Mouse (Mus musculus) liver, embryonic 16.5 days (tissue): ENCODE results near the gene Cptp. TPM values are rescaled to one million over a fixed set of nuclear protein-coding genes. Genes with fewer than 3 reads are reported as not detected.
A peak's percentile ranks its signal among the peaks of the same experiment; 100 is the strongest.

Experiments
- ATAC-seq: fragments of 200-750 bp; cut with Nextera tagmentation; 2 replicates; pipeline ENCODE4 v1.8.0; 2017; ENCODE audit warnings: low read depth, mild to moderate bottlenecking, moderate number of reproducible peaks, moderate library complexity
- H3K27ac ChIP-seq: fragments of 300-500 bp; sonication (generic); 2 replicates; pipeline ENCODE4 v1.5.1; 2014; ENCODE audit warnings: mild to moderate bottlenecking, low read length
- H3K27me3 ChIP-seq: fragments of 300-500 bp; sonication (generic); 2 replicates; pipeline ENCODE4 v1.6.1; 2014; ENCODE audit warnings: low read depth, low read length, mixed read lengths; ENCODE audit not compliant: control insufficient read depth, insufficient read depth
- H3K36me3 ChIP-seq: fragments of 300-500 bp; sonication (generic); 2 replicates; pipeline ENCODE4 v1.6.1; 2014; ENCODE audit warnings: mild to moderate bottlenecking; ENCODE audit not compliant: control insufficient read depth, insufficient read depth
- H3K4me1 ChIP-seq: fragments of 300-500 bp; sonication (generic); 2 replicates; pipeline ENCODE4 v1.6.1; 2014; ENCODE audit warnings: low read depth, low read length, mixed read lengths; ENCODE audit not compliant: control insufficient read depth
- H3K4me2 ChIP-seq: fragments of 300-500 bp; sonication (generic); 2 replicates; pipeline ENCODE4 v1.6.1; 2014; ENCODE audit warnings: low read depth, low read length, mixed read lengths
- H3K4me3 ChIP-seq: fragments of 300-500 bp; sonication (generic); 2 replicates; pipeline ENCODE4 v1.5.1; 2014; ENCODE audit warnings: low read depth, mild to moderate bottlenecking, low read length
- H3K9ac ChIP-seq: fragments of 300-500 bp; sonication (generic); 2 replicates; pipeline ENCODE4 v1.6.1; 2014; ENCODE audit warnings: low read depth, low read length
- H3K9me3 ChIP-seq: fragments of 300-500 bp; sonication (generic); replicated peaks from 2 replicates; pipeline ENCODE4 v1.6.1; 2016; ENCODE audit warnings: low read length; ENCODE audit not compliant: control insufficient read depth
- WGBS: fragments of 180-500 bp; shearing (Covaris S2); extraction: QIAGEN DNeasy Blood & Tissue Kit; methylation state at CpG from one replicate; pipeline ENCODE4 v1.1.7; 2014; ENCODE audit not compliant: insufficient replicate concordance; 5-methylcytosine and 5-hydroxymethylcytosine counted together
- polyA plus RNA-seq: library from polyadenylated mRNA; unstranded; fragments of >200 nt; fragmentation: Nextera tagmentation; extraction: Ambion mirVana; gene quantifications from 2 replicates; pipeline ENCODE4 v1.2.1, GENCODE M21; 2015

The Cptp gene
- polyA plus RNA-seq, 1 experiment from 2014 or later = 8.4 TPM

- H3K4me1 ChIP-seq = peaks cover 11% of the 10 kb centered on the region
- H3K4me3 ChIP-seq = no peak overlapping the region
- peaks cover 40% of the 10 kb centered on the region for H3K36me3 ChIP-seq
- no peak overlapping the region for H3K27ac ChIP-seq
- no peak overlapping the region for H3K4me2 ChIP-seq
- 90% methylated on average over 7 of the region's 7 CpGs for WGBS
- no peak for ATAC-seq
- H3K9ac ChIP-seq = no peak overlapping the region
- no peaks in the 10 kb centered on the region for H3K27me3 ChIP-seq
- H3K9me3 ChIP-seq = no peaks in the 10 kb centered on the region
Measured at GRCm38 (mm10) chr4:155899355-155899754, 30.1 kb upstream of the Cptp start.

- no peaks in the 10 kb centered on the region for H3K9me3 ChIP-seq
- no peak for ATAC-seq
- 73% methylated on average over 2 of the region's 2 CpGs for WGBS
- H3K4me3 ChIP-seq = no peak overlapping the region
- peaks cover 22% of the 10 kb centered on the region for H3K4me1 ChIP-seq
- H3K4me2 ChIP-seq = no peak overlapping the region
- peaks cover 32% of the 10 kb centered on the region for H3K36me3 ChIP-seq
- no peak overlapping the region for H3K9ac ChIP-seq
- H3K27me3 ChIP-seq = no peaks in the 10 kb centered on the region
- no peak overlapping the region for H3K27ac ChIP-seq
Measured at GRCm38 (mm10) chr4:155898318-155898717, 29.1 kb upstream of the Cptp start.

- Histone ChIP-seq H3K36me3 (peaks cover 26% of the 10 kb centered on the region), H3K4me3 (no peak overlapping the region), H3K9ac (no peak overlapping the region), H3K27me3 (no peaks in the 10 kb centered on the region), H3K27ac (no peak overlapping the region), H3K4me2 (no peak overlapping the region), H3K9me3 (no peaks in the 10 kb centered on the region), H3K4me1 (peaks cover 31% of the 10 kb centered on the region)
- ATAC-seq = no peak
- WGBS = 91% methylated on average over 12 of the region's 12 CpGs
Measured at GRCm38 (mm10) chr4:155896461-155896860, 27.2 kb upstream of the Cptp start.

GRCm38 (mm10) chr4:155895826-155896225 lies 26.6 kb upstream of the Cptp start:
- Histone ChIP-seq H3K9me3 (no peaks in the 10 kb centered on the region), H3K27ac (no peak overlapping the region), H3K4me2 (no peak overlapping the region), H3K9ac (no peak overlapping the region), H3K4me3 (no peak overlapping the region), H3K27me3 (no peaks in the 10 kb centered on the region), H3K36me3 (peaks cover 24% of the 10 kb centered on the region), H3K4me1 (peaks cover 37% of the 10 kb centered on the region)
- 78% methylated on average over 4 of the region's 4 CpGs for WGBS
- ATAC-seq = no peak

- no peaks in the 10 kb centered on the region for H3K9me3 ChIP-seq
- peaks cover 41% of the 10 kb centered on the region for H3K4me1 ChIP-seq
- H3K4me2 ChIP-seq = no peak overlapping the region
- no peak overlapping the region for H3K27ac ChIP-seq
- no peak overlapping the region for H3K4me3 ChIP-seq
- no peaks in the 10 kb centered on the region for H3K27me3 ChIP-seq
- ATAC-seq = no peak
- H3K9ac ChIP-seq = no peak overlapping the region
- WGBS = 73% methylated on average over 6 of the region's 6 CpGs
- H3K36me3 ChIP-seq = peaks cover 18% of the 10 kb centered on the region
Measured at GRCm38 (mm10) chr4:155895216-155895615, 26.0 kb upstream of the Cptp start.

GRCm38 (mm10) chr4:155894311-155894881 lies 25.2 kb upstream of the Cptp start:
- Histone ChIP-seq H3K27me3 (no peaks in the 10 kb centered on the region), H3K4me3 (peak overlapping the region; percentile 81), H3K9ac (peak overlapping the region; percentile 56), H3K27ac (peak overlapping the region; percentile 66), H3K36me3 (peaks cover 14% of the 10 kb centered on the region), H3K9me3 (no peaks in the 10 kb centered on the region), H3K4me1 (peaks cover 41% of the 10 kb centered on the region), H3K4me2 (peak overlapping the region; percentile 100)
- peak; percentile 28 for ATAC-seq
- 9% methylated on average over 8 of the region's 8 CpGs for WGBS

GRCm38 (mm10) chr4:155893212-155893690 lies 24.0 kb upstream of the Cptp start:
- peaks cover 41% of the 10 kb centered on the region for H3K4me1 ChIP-seq
- no peak for ATAC-seq
- H3K27ac ChIP-seq = peak overlapping the region; percentile 5; the same call in 1 of the 2 replicates
- peak overlapping the region; percentile 81 for H3K4me3 ChIP-seq
- no peaks in the 10 kb centered on the region for H3K9me3 ChIP-seq
- peaks cover 13% of the 10 kb centered on the region for H3K36me3 ChIP-seq
- H3K9ac ChIP-seq = peak overlapping the region; percentile 56
- peak overlapping the region; percentile 100 for H3K4me2 ChIP-seq
- H3K27me3 ChIP-seq = no peaks in the 10 kb centered on the region
- WGBS = 69% methylated on average over 8 of the region's 8 CpGs

GRCm38 (mm10) chr4:155892438-155893211 lies 23.4 kb upstream of the Cptp start:
- Histone ChIP-seq H3K9ac (peak overlapping the region; percentile 89), H3K4me1 (peaks cover 41% of the 10 kb centered on the region), H3K9me3 (no peaks in the 10 kb centered on the region), H3K27me3 (no peaks in the 10 kb centered on the region), H3K4me2 (peak overlapping the region; percentile 100), H3K36me3 (peaks cover 17% of the 10 kb centered on the region), H3K27ac (peak overlapping the region; percentile 95), H3K4me3 (peak overlapping the region; percentile 81)
- peak; percentile 8 for ATAC-seq
- WGBS = 4% methylated on average over 37 of the region's 37 CpGs

- peak overlapping the region; percentile 89 for H3K9ac ChIP-seq
- H3K4me2 ChIP-seq = peak overlapping the region; percentile 100
- H3K4me1 ChIP-seq = peaks cover 41% of the 10 kb centered on the region
- no peaks in the 10 kb centered on the region for H3K9me3 ChIP-seq
- H3K27ac ChIP-seq = peak overlapping the region; percentile 95
- H3K27me3 ChIP-seq = no peaks in the 10 kb centered on the region
- WGBS = under 1% methylated on average over 52 of the region's 56 CpGs
- peak overlapping the region; percentile 81 for H3K4me3 ChIP-seq
- peak; percentile 91 for ATAC-seq
- H3K36me3 ChIP-seq = peaks cover 19% of the 10 kb centered on the region
Measured at GRCm38 (mm10) chr4:155892017-155892416, 22.8 kb upstream of the Cptp start.
